Mouse (Mus musculus): ENCODE results near the gene Ints1.

DNA sequence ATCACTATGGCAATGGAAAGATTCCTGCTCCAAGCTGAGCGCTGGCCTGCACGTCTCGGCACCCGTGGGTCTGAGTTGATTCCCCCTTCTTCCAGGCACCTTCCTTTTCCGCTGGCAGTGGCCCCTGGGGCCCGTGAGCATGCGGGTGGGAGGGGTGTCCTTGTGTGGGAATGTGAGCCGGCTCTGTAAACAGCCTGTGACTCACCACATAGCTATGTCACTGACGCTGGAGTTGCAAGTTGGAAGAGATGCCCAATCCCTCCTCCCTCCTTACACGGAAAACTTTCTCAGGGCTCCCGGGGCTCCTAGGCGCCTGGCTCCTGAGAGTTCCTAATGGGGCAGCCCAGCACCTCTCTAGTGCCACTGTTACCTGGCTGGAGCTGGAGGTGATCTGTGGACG is 21.4 kb upstream of the Ints1 start:
- TF ChIP-seq CTCF (conservative IDR thresholded peaks at IDR 0.05; ENCODE audit: insufficient read depth, insufficient read length, low read depth, low read length) (no peak), POLR2A (IDR thresholded peaks at IDR 0.05; ENCODE audit: low read depth, low read length) (no peak)
